Mouse (Mus musculus) cerebellum, postnatal 14 days (tissue): ENCODE data around the gene Atxn3.

Source experiments
- DNase-seq, 2 experiments: peaks; one replicate each; pipeline ENCODE4 v3.0.0; 2021; ENCODE audit warnings: mixed read lengths in 2 of 2

The Atxn3 gene

DNA sequence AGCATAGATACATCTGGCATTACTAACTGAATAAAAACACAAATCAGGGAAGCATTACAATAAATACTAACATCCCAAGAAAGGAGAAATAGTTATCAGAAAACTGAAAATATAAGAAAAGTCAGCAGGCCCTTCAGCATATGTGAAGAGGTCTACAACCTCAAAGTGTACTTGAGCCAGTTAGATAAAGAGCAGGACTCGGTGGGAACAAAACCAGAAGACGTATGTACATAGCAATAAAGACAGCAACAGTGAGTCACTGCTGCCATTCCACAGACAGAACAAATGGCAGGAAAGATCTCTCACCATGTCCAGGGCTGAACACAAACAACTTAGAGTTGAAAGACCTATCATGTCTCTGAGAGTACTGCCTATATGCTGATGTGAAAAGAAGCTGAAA is 69.7 kb downstream of the Atxn3 start:
- no peak for DNase-seq

DNA sequence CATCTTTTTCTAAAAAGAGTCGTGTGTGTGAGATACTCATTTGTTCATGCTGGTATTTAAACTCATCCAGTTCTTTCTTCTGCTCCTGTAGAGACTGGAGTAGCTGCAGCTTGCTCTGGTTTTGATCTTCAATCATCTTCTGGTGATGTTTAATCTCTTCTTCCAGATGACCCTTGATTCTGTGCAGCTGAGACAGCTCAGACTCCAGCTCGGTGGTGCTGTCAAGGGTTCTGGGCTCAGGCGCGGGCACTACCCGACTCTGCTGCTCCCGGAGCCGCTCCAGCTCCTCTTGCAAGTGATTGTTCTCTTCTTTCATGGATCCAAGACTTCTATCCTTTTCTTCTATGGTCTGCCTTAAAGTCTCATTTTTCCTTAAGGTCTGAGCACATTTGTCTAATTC is 73.1 kb downstream of the Atxn3 start:
- DNase-seq, result no peak

DNA sequence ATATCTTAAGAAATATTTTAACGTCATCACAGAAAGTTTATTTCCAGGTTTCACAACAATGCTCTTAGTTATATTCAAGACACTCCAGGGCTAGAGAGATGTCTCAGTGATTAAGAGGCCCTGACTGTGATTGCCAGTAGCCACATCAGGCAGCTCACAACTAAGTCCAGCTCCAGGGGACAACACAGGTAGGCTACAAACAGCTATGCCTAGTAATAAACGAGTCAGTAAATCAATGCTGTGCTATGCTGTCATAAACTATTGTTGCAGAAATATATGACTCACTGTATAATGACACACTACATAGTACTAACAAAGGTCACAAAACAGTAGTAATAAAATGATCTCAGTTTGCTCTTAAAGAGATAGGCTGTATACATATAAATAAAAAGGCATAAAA is 81.7 kb downstream of the Atxn3 start:
- DNase-seq, result no peak

DNA sequence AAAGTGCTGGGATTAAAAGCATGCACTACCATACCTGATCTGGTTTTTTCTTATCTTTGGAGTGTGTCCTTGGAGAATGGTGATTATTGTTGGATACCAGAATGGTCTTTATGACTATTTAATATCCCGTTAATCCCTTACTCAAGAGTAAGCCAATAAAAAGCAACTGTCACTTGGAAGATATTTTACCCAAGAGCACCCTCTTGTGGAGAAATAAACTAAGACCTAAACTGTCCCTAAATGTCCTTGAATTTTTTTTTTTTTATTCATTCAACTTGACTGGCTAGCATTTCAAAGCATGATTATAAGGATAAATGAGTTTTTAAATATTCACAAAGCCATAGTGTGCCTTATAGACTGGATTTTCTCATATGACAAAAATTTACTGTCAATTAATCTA is 82.9 kb downstream of the Atxn3 start:
- DNase-seq, result peak in 1 of 2 experiments; percentile 34
